Mouse (Mus musculus): ENCODE data around the gene Agps. TPM values are rescaled to one million over a fixed set of nuclear protein-coding genes. Genes with fewer than 3 reads are reported as not detected.
"Not testable (repeated sequence)": the region's sequence is repeated elsewhere in the genome, so short reads cannot be mapped to it uniquely, and the experiment has no call there.

Agps gene
- polyA plus RNA-seq, 1 experiment = 13.2 TPM

GRCm38 (mm10) chr2:75955709-75956108, 123.7 kb downstream of the Agps start:
- TF ChIP-seq GATA1 (IDR thresholded peaks at IDR 0.05; ENCODE audit: low read length) = no peak

GRCm38 (mm10) chr2:75959183-75959849, 127.3 kb downstream of the Agps start:
- TF ChIP-seq GATA1 (IDR thresholded peaks at IDR 0.05; ENCODE audit: low read length) = no peak

- no peak for TF ChIP-seq GATA1 (IDR thresholded peaks at IDR 0.05; ENCODE audit: low read length)
Observed at GRCm38 (mm10) chr2:75959850-75960365, 127.9 kb downstream of the Agps start.

DNA sequence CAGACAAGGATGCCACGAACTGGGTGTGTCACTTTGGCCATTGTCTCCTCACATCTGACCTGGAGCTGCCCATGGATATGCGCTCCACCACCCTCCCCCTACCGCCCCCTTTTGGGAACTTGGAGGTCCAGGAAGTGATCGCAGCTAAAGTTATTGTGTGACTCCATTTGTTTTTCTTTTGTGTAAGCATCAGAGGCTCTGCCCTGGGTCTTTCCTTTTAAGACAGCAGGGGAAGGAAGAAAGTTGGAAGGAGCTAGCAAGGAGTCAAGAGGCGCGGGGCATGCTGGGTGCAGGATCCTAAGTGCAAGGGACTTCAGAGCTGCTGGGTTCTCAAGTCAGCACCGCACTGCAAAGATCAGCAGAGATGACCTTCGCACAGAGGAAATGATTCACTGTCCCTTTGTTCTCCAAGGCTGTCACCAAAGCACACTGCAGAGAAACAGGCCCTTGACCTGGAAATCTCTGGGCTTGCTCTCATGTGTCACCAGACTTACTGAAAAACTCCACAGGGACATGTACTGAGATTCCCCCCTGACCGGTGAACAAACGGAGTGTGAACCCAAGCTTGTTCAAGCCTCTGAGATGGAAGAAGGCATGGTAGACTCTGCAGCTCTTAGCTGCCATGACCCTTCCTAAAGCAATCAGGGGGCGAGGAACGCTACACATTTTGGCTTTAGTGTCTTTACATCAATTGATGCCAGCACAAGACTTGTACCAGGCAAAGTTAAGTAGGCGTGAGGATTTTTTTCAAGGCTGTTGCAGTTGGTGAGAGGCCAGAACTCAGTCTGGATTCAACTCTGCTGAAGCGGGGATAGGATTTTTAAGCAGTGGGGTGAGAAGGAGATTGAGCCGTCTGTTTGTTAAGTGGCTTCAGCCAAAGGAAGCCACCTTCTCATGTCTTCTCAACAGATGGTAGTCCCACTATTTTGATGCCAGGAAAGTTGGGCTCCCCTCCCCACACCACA, 128.7 kb downstream of the Agps start:
- TF ChIP-seq GATA1 (IDR thresholded peaks at IDR 0.05; ENCODE audit: low read length) = no peak

GRCm38 (mm10) chr2:75963211-75963840, 131.3 kb downstream of the Agps start:
- no peak for TF ChIP-seq GATA1 (IDR thresholded peaks at IDR 0.05; ENCODE audit: low read length)

- TF ChIP-seq GATA1 (IDR thresholded peaks at IDR 0.05; ENCODE audit: low read length) = no peak
Observed at GRCm38 (mm10) chr2:75964051-75964450, 132.1 kb downstream of the Agps start.

- no peak for TF ChIP-seq GATA1 (IDR thresholded peaks at IDR 0.05; ENCODE audit: low read length)
Observed at GRCm38 (mm10) chr2:75964512-75964911, 132.5 kb downstream of the Agps start.

DNA sequence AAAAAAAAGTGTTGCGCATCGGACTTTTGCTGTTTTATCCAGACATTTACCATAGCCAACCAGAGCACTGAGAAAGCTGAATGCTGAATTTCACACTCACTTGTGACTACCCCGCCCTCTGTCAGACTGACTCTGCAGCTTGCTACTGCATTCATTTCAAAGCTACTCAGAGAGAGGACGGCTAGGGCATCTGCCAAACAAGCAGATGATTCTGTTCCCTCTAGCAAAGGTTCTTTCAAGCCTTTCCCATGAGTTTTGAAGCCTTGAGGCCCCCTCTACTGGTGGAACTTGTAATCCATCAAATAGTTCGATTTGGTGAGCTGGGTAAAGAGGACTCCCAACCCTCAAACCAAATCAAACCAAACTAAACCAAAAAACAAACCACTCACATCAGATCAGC, 133.0 kb downstream of the Agps start:
- TF ChIP-seq GATA1 (IDR thresholded peaks at IDR 0.05; ENCODE audit: low read length) = no peak

DNA sequence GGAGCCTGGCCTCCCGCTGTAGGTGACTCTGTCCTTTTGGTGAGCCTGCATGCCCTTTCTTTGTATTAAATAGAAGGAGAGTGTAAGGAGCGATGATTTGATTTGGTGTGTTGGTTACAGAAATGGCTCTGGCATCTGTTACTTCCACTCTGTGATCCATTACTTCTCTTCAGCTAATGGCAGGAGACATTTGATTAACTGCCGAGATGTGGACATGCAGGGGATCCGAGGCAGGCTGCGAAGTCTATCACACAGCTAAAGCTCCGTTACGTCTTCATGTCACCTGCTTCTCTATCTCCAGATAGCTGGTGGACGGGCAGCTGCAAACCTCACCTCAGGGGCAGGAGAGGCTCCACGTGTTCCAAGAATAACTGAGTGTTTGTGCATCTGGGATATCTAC, 142.2 kb downstream of the Agps start:
- no peak for TF ChIP-seq GATA1 (IDR thresholded peaks at IDR 0.05; ENCODE audit: low read length)

- TF ChIP-seq GATA1 (IDR thresholded peaks at IDR 0.05; ENCODE audit: low read length) = not testable (repeated sequence)
Observed at GRCm38 (mm10) chr2:75977752-75978368, 145.9 kb downstream of the Agps start, which contains the start of gene Ttc30a2. Gene Ttc30a2 (minus strand): TSS chr2:75978170.

Other genes with a start within 250 kb of the Agps start
- gene Hnrnpa3, start 172.9 kb upstream of the Agps start, polyA plus RNA-seq (2012) = 242 and 253 TPM in 2 replicates
- gene Nfe2l2, start 127.5 kb upstream of the Agps start, polyA plus RNA-seq (2012) = 11.4 and 13.8 TPM in 2 replicates
- 0.58 and 0.72 TPM in 2 replicates for gene Ttc30b, start 106.4 kb downstream of the Agps start, polyA plus RNA-seq (2012)
- gene Ttc30a2, start 146.0 kb downstream of the Agps start, polyA plus RNA-seq (2012) = not detected in 2 replicates
- not detected in 2 replicates for gene Ttc30a1, start 149.8 kb downstream of the Agps start, polyA plus RNA-seq (2012)